Mouse (Mus musculus) colon, adult 2 months (tissue): Measurements from ENCODE around the gene Tor1a. TPM values are rescaled to one million over a fixed set of nuclear protein-coding genes. Genes with fewer than 3 reads are reported as not detected.

ENCODE experiments used
- polyA plus RNA-seq: library from polyadenylated mRNA; depleted of rRNA; stranded (reverse); fragments of >200 nt; gene quantifications from 2 replicates; pipeline ENCODE4 v1.2.3, GENCODE M21; 2012; rRNA removed

Tor1a gene
- polyA plus RNA-seq: 59.6 and 61.5 TPM in 2 replicates

GRCm38 (mm10) chr2:30967352-30968327 lies at the start of gene Tor1a:
TSS of gene Tor1a (minus strand) at chr2:30967933.

GRCm38 (mm10) chr2:30981790-30982513 lies 14.2 kb upstream of the Tor1a start, which contains the start of the genes BC005624 and Usp20:
TSS of gene BC005624 (minus strand) at chr2:30982201.
TSS of gene Usp20 (plus strand) at chr2:30982279.

GRCm38 (mm10) chr2:30952824-30953490 lies 14.8 kb downstream of the Tor1a start, which contains the start of gene Tor1b:
TSS of gene Tor1b (plus strand) at chr2:30952959.

GRCm38 (mm10) chr2:30929483-30930045 lies 38.2 kb downstream of the Tor1a start, which contains the start of gene Ptges:
TSS of gene Ptges (minus strand) at chr2:30929863.

Other genes with a start within 250 kb of the Tor1a start
- gene 1700001O22Rik, start 164.3 kb downstream of the Tor1a start, polyA plus RNA-seq: 8.8 and 10.5 TPM in 2 replicates
- gene Ntmt1, start 160.1 kb downstream of the Tor1a start, polyA plus RNA-seq: 34.4 and 37.6 TPM in 2 replicates
- 43.8 and 48.1 TPM in 2 replicates for gene Asb6, start 137.6 kb downstream of the Tor1a start, polyA plus RNA-seq
- 9.9 and 10.0 TPM in 2 replicates for gene Prrx2, start 133.0 kb downstream of the Tor1a start, polyA plus RNA-seq
- gene Ptges, start 38.1 kb downstream of the Tor1a start, polyA plus RNA-seq: 15.4 and 27.0 TPM in 2 replicates
- 23.8 and 24.8 TPM in 2 replicates for gene Tor1b, start 15.0 kb downstream of the Tor1a start, polyA plus RNA-seq
- gene BC005624, start 14.3 kb upstream of the Tor1a start, polyA plus RNA-seq: 9.7 and 13.0 TPM in 2 replicates
- gene Usp20, start 14.3 kb upstream of the Tor1a start, polyA plus RNA-seq: 14.1 and 15.5 TPM in 2 replicates
- 42.8 and 52.5 TPM in 2 replicates for gene Fnbp1, start 174.1 kb upstream of the Tor1a start, polyA plus RNA-seq
- 26.8 and 27.9 TPM in 2 replicates for gene Gpr107, start 184.4 kb upstream of the Tor1a start, polyA plus RNA-seq